Mouse (Mus musculus) neural tube, embryonic 13.5 days (tissue): ENCODE results near the gene Igsf8. TPM values are rescaled to one million over a fixed set of nuclear protein-coding genes. Genes with fewer than 3 reads are reported as not detected.

Experiments
- ATAC-seq: fragments of 200-750 bp; cut with Nextera tagmentation; 2 replicates; pipeline ENCODE4 v1.8.0; 2017; ENCODE audit warnings: low read depth, mild to moderate bottlenecking, moderate TSS enrichment, moderate library complexity
- H3K27ac ChIP-seq: fragments of 300-500 bp; sonication (generic); replicated peaks from 2 replicates; pipeline ENCODE4 v1.5.1; 2015; ENCODE audit warnings: moderate library complexity, mild to moderate bottlenecking, inconsistent platforms
- H3K27me3 ChIP-seq: fragments of 300-500 bp; sonication (generic); 2 replicates; pipeline ENCODE4 v1.6.1; 2015; ENCODE audit warnings: mild to moderate bottlenecking, inconsistent platforms
- H3K36me3 ChIP-seq: fragments of 300-500 bp; sonication (generic); 2 replicates; pipeline ENCODE4 v1.6.1; 2015; ENCODE audit warnings: mild to moderate bottlenecking, inconsistent platforms
- H3K4me1 ChIP-seq: fragments of 300-500 bp; sonication (generic); replicated peaks from 2 replicates; pipeline ENCODE4 v1.6.1; 2015; ENCODE audit warnings: inconsistent platforms
- H3K4me2 ChIP-seq: fragments of 300-500 bp; sonication (generic); 2 replicates; pipeline ENCODE4 v1.6.1; 2015; ENCODE audit warnings: inconsistent platforms, mild to moderate bottlenecking, moderate library complexity
- H3K4me3 ChIP-seq: fragments of 300-500 bp; sonication (generic); 2 replicates; pipeline ENCODE4 v1.5.1; 2015; ENCODE audit warnings: mild to moderate bottlenecking, inconsistent platforms
- H3K9ac ChIP-seq: fragments of 300-500 bp; sonication (generic); 2 replicates; pipeline ENCODE4 v1.6.1; 2015; ENCODE audit warnings: moderate library complexity, mild to moderate bottlenecking, inconsistent platforms
- H3K9me3 ChIP-seq: fragments of 300-500 bp; sonication (generic); 2 replicates; pipeline ENCODE4 v1.6.1; 2016; ENCODE audit warnings: inconsistent platforms
- WGBS: fragments of 180-500 bp; shearing (Covaris S2); methylation state at CpG from one replicate; pipeline ENCODE4 v1.1.7; 2015; 5-methylcytosine and 5-hydroxymethylcytosine counted together
- polyA plus RNA-seq: library from polyadenylated mRNA; unstranded; fragments of >200 nt; fragmentation: Nextera tagmentation; extraction: Ambion mirVana; gene quantifications from 2 replicates; pipeline ENCODE4 v1.2.1, GENCODE M21; 2015

The Igsf8 gene
- polyA plus RNA-seq, 1 experiment from 2014 or later: 116 TPM

GRCm38 (mm10) chr1:172328461-172328860, 67.0 kb downstream of the Igsf8 start:
- WGBS: 85% methylated on average over 7 of the region's 7 CpGs
- Histone ChIP-seq H3K4me1 (peaks cover 23% of the 10 kb centered on the region), H3K27ac (no peak overlapping the region), H3K36me3 (no peaks in the 10 kb centered on the region), H3K9ac (no peak overlapping the region), H3K27me3 (peaks cover 25% of the 10 kb centered on the region), H3K9me3 (no peaks in the 10 kb centered on the region), H3K4me3 (peak overlapping the region; percentile 26), H3K4me2 (peak overlapping the region; percentile 51)
- ATAC-seq: no peak

DNA sequence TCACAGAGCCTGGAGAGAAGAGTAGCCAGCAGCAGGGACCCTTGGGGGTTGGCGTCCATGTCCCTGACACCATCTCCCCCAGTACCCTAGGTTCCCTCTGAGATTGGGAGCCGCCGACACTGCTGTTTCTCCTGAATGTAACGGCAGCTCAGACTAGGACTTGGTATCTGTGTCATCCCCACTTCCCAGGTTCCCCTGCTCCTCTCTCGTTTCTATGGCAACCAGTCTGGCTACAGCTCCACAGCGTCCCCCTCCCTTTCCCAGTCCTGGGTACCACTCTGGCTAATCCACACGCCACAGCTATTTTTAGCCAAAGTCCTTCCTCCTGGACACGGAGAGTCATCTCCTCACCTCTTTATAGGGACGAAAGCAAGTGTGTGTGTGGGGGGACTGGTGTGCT, 67.7 kb downstream of the Igsf8 start, which contains the start of gene Kcnj9:
Kcnj9 (minus strand) TSS at position 188 of the 400 bp plus-strand sequence.
- H3K9ac ChIP-seq: peak within 1 kb of the TSS; percentile 59
- no peaks in the 10 kb centered on the region for H3K9me3 ChIP-seq
- WGBS: 23% methylated on average over 9 of the region's 9 CpGs
- ATAC-seq: peak; percentile 73
- no peaks in the 10 kb centered on the region for H3K36me3 ChIP-seq
- H3K4me2 ChIP-seq: peak within 1 kb of the TSS; percentile 51
- peak within 1 kb of the TSS; percentile 15; the same call in 1 of the 2 replicates for H3K27ac ChIP-seq
- H3K27me3 ChIP-seq: peaks cover 25% of the 10 kb centered on the region
- H3K4me1 ChIP-seq: peaks cover 23% of the 10 kb centered on the region
- H3K4me3 ChIP-seq: peak within 1 kb of the TSS; percentile 26

DNA sequence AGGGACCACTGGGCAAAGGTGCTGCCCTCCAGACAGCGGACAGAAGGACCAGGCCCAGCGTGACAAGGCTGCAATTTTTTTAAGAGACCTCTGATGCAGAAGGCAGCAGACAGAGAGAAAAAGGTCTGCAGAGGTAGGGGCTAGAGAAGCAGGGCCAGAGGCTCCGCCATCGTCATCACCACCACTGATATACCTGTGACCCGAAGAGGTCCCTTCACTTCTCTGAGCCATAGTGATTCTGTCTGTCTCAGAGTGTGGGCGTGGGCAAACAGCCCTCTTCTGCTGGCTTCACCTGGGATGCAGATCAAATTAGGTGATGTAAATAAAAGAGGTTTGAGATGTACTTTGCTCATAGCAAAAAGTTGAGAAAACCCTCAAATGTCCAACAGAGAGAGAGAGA, 68.2 kb downstream of the Igsf8 start:
- H3K4me3 ChIP-seq: no peak overlapping the region

GRCm38 (mm10) chr1:172331422-172331947, 70.0 kb downstream of the Igsf8 start:
- Histone ChIP-seq H3K4me2 (no peak overlapping the region), H3K4me1 (peaks cover 14% of the 10 kb centered on the region), H3K27ac (no peak overlapping the region), H3K9ac (no peak overlapping the region), H3K36me3 (no peaks in the 10 kb centered on the region), H3K27me3 (peaks cover 15% of the 10 kb centered on the region), H3K9me3 (no peaks in the 10 kb centered on the region), H3K4me3 (no peak overlapping the region)
- WGBS: 64% methylated on average over 8 of the region's 8 CpGs
- no peak for ATAC-seq

More for the DNA sequence above, 68.2 kb downstream of the Igsf8 start:
- Histone ChIP-seq H3K9ac (peak overlapping the region; percentile 47), H3K27ac (peak overlapping the region; percentile 15; the same call in 1 of the 2 replicates), H3K4me1 (peaks cover 23% of the 10 kb centered on the region), H3K27me3 (peaks cover 25% of the 10 kb centered on the region), H3K9me3 (no peaks in the 10 kb centered on the region), H3K36me3 (no peaks in the 10 kb centered on the region), H3K4me2 (peak overlapping the region; percentile 51)
- no peak; the same call in 1 of the 2 replicates for ATAC-seq
- 67% methylated on average over 6 of the region's 6 CpGs for WGBS

GRCm38 (mm10) chr1:172332925-172333324, 71.5 kb downstream of the Igsf8 start:
- Histone ChIP-seq H3K36me3 (no peaks in the 10 kb centered on the region), H3K27ac (no peak overlapping the region), H3K27me3 (peaks cover 2% of the 10 kb centered on the region), H3K4me1 (peaks cover 18% of the 10 kb centered on the region), H3K4me3 (no peak overlapping the region), H3K9ac (no peak overlapping the region), H3K4me2 (no peak overlapping the region), H3K9me3 (no peaks in the 10 kb centered on the region)
- 96% methylated on average over 2 of the region's 2 CpGs for WGBS
- no peak for ATAC-seq

GRCm38 (mm10) chr1:172333512-172333911, 72.1 kb downstream of the Igsf8 start:
- no peak for ATAC-seq
- WGBS: 22% methylated on average over 3 of the region's 3 CpGs
- Histone ChIP-seq H3K4me1 (peaks cover 18% of the 10 kb centered on the region), H3K9ac (no peak overlapping the region), H3K4me3 (no peak overlapping the region), H3K36me3 (no peaks in the 10 kb centered on the region), H3K27me3 (no peaks in the 10 kb centered on the region), H3K27ac (no peak overlapping the region), H3K9me3 (no peaks in the 10 kb centered on the region), H3K4me2 (no peak overlapping the region)

GRCm38 (mm10) chr1:172335804-172336203, 74.4 kb downstream of the Igsf8 start:
- Histone ChIP-seq H3K36me3 (no peaks in the 10 kb centered on the region), H3K9me3 (no peaks in the 10 kb centered on the region), H3K4me2 (no peak overlapping the region), H3K4me1 (peaks cover 14% of the 10 kb centered on the region), H3K9ac (no peak overlapping the region), H3K27ac (no peak overlapping the region), H3K4me3 (no peak overlapping the region), H3K27me3 (peaks cover 6% of the 10 kb centered on the region)
- 78% methylated on average over 15 of the region's 15 CpGs for WGBS
- no peak for ATAC-seq

- no peak overlapping the region for H3K4me3 ChIP-seq
Observed at GRCm38 (mm10) chr1:172337411-172338185, 76.2 kb downstream of the Igsf8 start.

GRCm38 (mm10) chr1:172340729-172341321, 79.4 kb downstream of the Igsf8 start, which contains the start of gene Kcnj10:
Gene Kcnj10, plus strand, starts transcription at chr1:172341210.
- Histone ChIP-seq H3K4me1 (peaks cover 37% of the 10 kb centered on the region), H3K27ac (peak within 1 kb of the TSS; percentile 64), H3K4me2 (peak within 1 kb of the TSS; percentile 66), H3K36me3 (no peaks in the 10 kb centered on the region), H3K27me3 (peaks cover 17% of the 10 kb centered on the region), H3K9me3 (no peaks in the 10 kb centered on the region), H3K9ac (peak within 1 kb of the TSS; percentile 61), H3K4me3 (peak within 1 kb of the TSS; percentile 48)
- under 1% methylated on average over 38 of the region's 38 CpGs for WGBS
- peak; percentile 92 for ATAC-seq

More at GRCm38 (mm10) chr1:172337411-172338185, 76.2 kb downstream of the Igsf8 start:
- ATAC-seq: no peak
- whole genome bisulfite sequencing: 22% methylated on average over 2 of the region's 2 CpGs
- Histone ChIP-seq H3K9ac (no peak overlapping the region), H3K27me3 (peaks cover 17% of the 10 kb centered on the region), H3K4me2 (no peak overlapping the region), H3K4me1 (peaks cover 26% of the 10 kb centered on the region), H3K9me3 (no peaks in the 10 kb centered on the region), H3K36me3 (no peaks in the 10 kb centered on the region), H3K27ac (no peak overlapping the region)

DNA sequence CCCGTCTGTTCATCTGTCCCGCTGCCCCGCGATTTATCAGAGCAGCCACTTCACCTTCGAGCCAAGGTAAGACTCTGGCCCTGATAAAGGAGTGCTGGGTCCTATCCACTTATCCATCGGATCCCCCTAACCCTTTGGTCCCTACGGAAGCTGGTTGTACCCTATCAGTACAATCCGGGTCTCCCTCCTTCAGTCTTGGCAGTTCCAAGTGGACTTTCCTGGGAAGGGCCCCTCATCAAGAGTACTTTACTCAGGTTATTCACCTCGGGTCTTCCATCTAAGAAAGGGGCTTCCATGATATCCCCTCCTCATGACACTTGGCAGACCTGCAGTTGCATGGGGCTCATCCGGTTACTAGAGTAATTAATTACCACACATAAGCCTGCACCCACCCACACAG, 79.9 kb downstream of the Igsf8 start:
- Histone ChIP-seq H3K4me3 (peak overlapping the region; percentile 48), H3K27me3 (peaks cover 17% of the 10 kb centered on the region), H3K27ac (peak overlapping the region; percentile 64), H3K9me3 (no peaks in the 10 kb centered on the region), H3K9ac (peak overlapping the region; percentile 61; the same call in 1 of the 2 replicates), H3K4me2 (peak overlapping the region; percentile 66), H3K36me3 (no peaks in the 10 kb centered on the region), H3K4me1 (peaks cover 41% of the 10 kb centered on the region)
- peak; percentile 1; the same call in 1 of the 2 replicates for ATAC-seq
- 19% methylated on average over 10 of the region's 10 CpGs for WGBS

DNA sequence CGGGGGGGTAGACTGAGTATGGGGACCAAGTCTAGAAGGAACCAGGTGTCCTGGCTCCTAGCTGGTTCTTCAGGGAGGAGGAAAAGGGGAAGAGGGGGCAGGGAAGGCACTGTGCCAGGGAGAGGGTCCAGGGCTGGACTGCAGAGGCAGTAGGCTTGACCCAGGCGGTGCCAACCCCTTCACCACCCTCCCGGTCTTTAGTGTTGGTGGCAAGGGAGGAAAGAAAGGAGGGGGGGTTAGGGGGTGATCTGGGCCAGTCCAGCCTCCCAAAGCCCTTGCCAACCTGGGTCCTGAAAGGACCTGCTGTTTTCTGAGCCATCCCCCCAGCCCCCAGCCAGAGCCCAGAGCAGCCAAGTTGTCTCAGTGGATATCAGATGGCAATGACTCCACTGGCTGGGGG, 81.3 kb downstream of the Igsf8 start:
- 81% methylated on average over 2 of the region's 3 CpGs for WGBS
- H3K4me3 ChIP-seq: peak overlapping the region; percentile 48; the same call in 1 of the 2 replicates
- peak overlapping the region; percentile 51; the same call in 1 of the 2 replicates for H3K9ac ChIP-seq
- H3K27ac ChIP-seq: peak overlapping the region; percentile 64
- ATAC-seq: peak; percentile 59
- H3K36me3 ChIP-seq: no peaks in the 10 kb centered on the region
- peak overlapping the region; percentile 66 for H3K4me2 ChIP-seq
- peaks cover 38% of the 10 kb centered on the region for H3K4me1 ChIP-seq
- no peaks in the 10 kb centered on the region for H3K9me3 ChIP-seq
- H3K27me3 ChIP-seq: peaks cover 17% of the 10 kb centered on the region

DNA sequence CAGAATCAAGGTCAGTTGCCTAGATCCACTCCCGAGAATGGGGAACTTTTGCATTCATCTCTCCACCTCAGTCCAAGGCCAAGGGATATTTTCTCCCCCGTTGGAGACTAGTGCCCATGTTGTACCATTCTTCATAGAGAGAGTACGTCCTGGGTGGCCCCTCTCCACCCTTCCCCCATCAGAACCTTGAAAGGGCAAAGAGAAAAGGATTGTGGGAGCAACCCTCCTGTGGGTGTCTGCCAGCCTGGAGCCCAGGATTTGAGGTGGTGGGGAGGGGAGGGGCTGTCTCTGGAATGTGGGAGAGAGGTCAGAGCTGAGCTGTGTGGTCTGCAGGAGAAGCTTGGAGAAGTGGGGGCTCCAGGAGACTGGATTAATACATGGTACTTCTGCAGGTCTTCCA, 82.5 kb downstream of the Igsf8 start:
- Histone ChIP-seq H3K9ac (no peak overlapping the region), H3K9me3 (no peaks in the 10 kb centered on the region), H3K27me3 (peaks cover 17% of the 10 kb centered on the region), H3K36me3 (no peaks in the 10 kb centered on the region), H3K4me3 (no peak overlapping the region), H3K4me2 (peak overlapping the region; percentile 66), H3K27ac (peak overlapping the region; percentile 42; the same call in 1 of the 2 replicates), H3K4me1 (peaks cover 36% of the 10 kb centered on the region)
- 49% methylated on average over 3 of the region's 3 CpGs for WGBS
- ATAC-seq: no peak
